Mouse (Mus musculus) 3134 (cell line): Measurements from ENCODE around the gene Wdsub1.
"Not testable (repeated sequence)": the region's sequence is repeated elsewhere in the genome, so short reads cannot be mapped to it uniquely, and the experiment has no call there.

Source experiments
- DNase-seq: peaks from one replicate; pipeline ENCODE4 v3.0.0-alpha.2; 2011; ENCODE audit warnings: low spot score; ENCODE audit not compliant: insufficient read length; ENCODE audit errors: extremely low read depth

The Wdsub1 gene

GRCm38 (mm10) chr2:59881831-59882741 is at the start of gene Wdsub1:
Gene Wdsub1, minus strand, starts transcription at chr2:59882591.
- peak; percentile 95 for DNase-seq

- no peak for DNase-seq
These were observed 31.2 kb upstream of the Wdsub1 start for GRCm38 (mm10) chr2:59913610-59914009.

GRCm38 (mm10) chr2:59908048-59908447 is 25.7 kb upstream of the Wdsub1 start:
- DNase-seq, result no peak

GRCm38 (mm10) chr2:59904007-59904406 is 21.6 kb upstream of the Wdsub1 start:
- DNase-seq, result no peak

GRCm38 (mm10) chr2:59898666-59899065 is 16.3 kb upstream of the Wdsub1 start:
- no peak for DNase-seq

GRCm38 (mm10) chr2:59898105-59898504 is 15.7 kb upstream of the Wdsub1 start:
- no peak for DNase-seq

GRCm38 (mm10) chr2:59896837-59897236 is 14.4 kb upstream of the Wdsub1 start:
- no peak for DNase-seq

- no peak for DNase-seq
These were observed 14.0 kb upstream of the Wdsub1 start for GRCm38 (mm10) chr2:59896400-59896799.

- no peak for DNase-seq
These were observed 7.3 kb upstream of the Wdsub1 start for GRCm38 (mm10) chr2:59889699-59890098.

GRCm38 (mm10) chr2:59882742-59883281 is 421 bp upstream of the Wdsub1 start:
- no peak for DNase-seq

- no peak for DNase-seq
These were observed 987 bp downstream of the Wdsub1 start for GRCm38 (mm10) chr2:59881404-59881803.

GRCm38 (mm10) chr2:59878221-59878620 is 4.2 kb downstream of the Wdsub1 start:
- DNase-seq, result no peak

GRCm38 (mm10) chr2:59877335-59877734 is 5.1 kb downstream of the Wdsub1 start:
- no peak for DNase-seq

GRCm38 (mm10) chr2:59876482-59876881 is 5.9 kb downstream of the Wdsub1 start:
- DNase-seq, result no peak

- DNase-seq, result peak; percentile 51
These were observed 11.9 kb downstream of the Wdsub1 start for GRCm38 (mm10) chr2:59870526-59870925.

GRCm38 (mm10) chr2:59862618-59863017 is 19.8 kb downstream of the Wdsub1 start:
- no peak for DNase-seq

GRCm38 (mm10) chr2:59854363-59854762 is 28.0 kb downstream of the Wdsub1 start:
- DNase-seq, result no peak

- DNase-seq, result no peak
These were observed 28.8 kb downstream of the Wdsub1 start for GRCm38 (mm10) chr2:59853543-59853942.

- DNase-seq, result no peak
These were observed 29.5 kb downstream of the Wdsub1 start for GRCm38 (mm10) chr2:59852916-59853315.

GRCm38 (mm10) chr2:59851885-59852284 is 30.5 kb downstream of the Wdsub1 start:
- not testable (repeated sequence) for DNase-seq

GRCm38 (mm10) chr2:59843848-59844247 is 38.5 kb downstream of the Wdsub1 start:
- DNase-seq, result no peak

GRCm38 (mm10) chr2:59843156-59843555 is 39.2 kb downstream of the Wdsub1 start:
- DNase-seq, result no peak
